Mouse (Mus musculus): Measurements from ENCODE around the gene Ccl17.

DNA sequence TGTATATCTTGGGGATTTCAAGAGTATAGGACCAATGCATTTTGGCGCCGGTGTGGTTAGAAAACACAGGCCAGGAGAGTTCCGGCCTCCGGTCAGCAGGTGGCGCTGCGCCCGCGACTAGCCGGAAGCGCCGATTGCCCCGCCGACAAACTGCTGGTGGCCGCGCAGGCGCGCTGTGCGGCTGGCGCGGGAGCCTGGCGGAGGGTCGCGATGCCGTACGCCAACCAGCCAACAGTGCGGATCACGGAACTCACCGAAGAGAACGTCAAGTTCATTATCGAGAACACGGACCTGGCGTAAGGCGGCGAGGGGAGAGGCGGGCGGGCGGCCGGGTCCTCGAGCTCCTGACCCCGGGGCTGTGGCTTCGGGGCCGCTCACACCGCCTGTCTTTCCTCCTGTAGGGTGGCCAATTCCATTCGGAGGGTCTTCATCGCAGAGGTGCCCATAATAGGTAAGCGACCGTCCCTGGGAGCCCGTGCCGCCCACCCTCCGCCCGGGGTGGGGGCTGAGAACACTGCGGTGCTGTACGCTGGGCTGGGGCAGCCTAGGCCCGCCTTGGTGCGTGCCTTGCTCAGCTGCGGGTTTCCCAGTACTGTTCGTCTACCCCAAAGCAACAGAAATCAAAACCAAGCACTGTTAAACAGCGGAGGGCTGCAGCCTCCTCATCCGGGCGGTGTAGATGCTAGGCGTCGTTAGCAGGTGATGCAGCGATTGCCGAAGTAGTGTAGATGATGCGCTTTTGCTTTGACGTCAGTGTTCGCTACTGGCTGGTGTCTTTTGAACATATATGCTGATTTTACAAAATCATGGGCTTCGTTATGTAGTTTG is 47.3 kb downstream of the Ccl17 start, which contains the start of gene Polr2c:
- TF ChIP-seq CTCF (IDR thresholded peaks at IDR 0.05; ENCODE audit: low read depth): peak; percentile 90
- no peak for TF ChIP-seq EP300 (IDR thresholded peaks at IDR 0.05; ENCODE audit: low read depth)
